Mouse (Mus musculus) neural tube, embryonic 11.5 days (tissue): Measurements from ENCODE around the gene Srgap1. TPM values are rescaled to one million over a fixed set of nuclear protein-coding genes. Genes with fewer than 3 reads are reported as not detected.

Source experiments
- ATAC-seq: fragments of 200-750 bp; cut with Nextera tagmentation; 2 replicates; pipeline ENCODE4 v1.8.0; 2017; ENCODE audit warnings: moderate number of reproducible peaks, mild to moderate bottlenecking, moderate TSS enrichment, moderate library complexity; ENCODE audit not compliant: insufficient read depth, low FRiP score, low TSS enrichment
- DNase-seq: peaks from one replicate; pipeline ENCODE4 v3.0.0-alpha.2; 2015; ENCODE audit warnings: low spot score
- H3K27ac ChIP-seq: fragments of 300-500 bp; sonication (generic); 2 replicates; pipeline ENCODE4 v1.5.1; 2014; ENCODE audit warnings: low read depth, mild to moderate bottlenecking, low read length
- H3K27me3 ChIP-seq: fragments of 300-500 bp; sonication (generic); 2 replicates; pipeline ENCODE4 v1.6.1; 2014; ENCODE audit warnings: mild to moderate bottlenecking, low read length, mixed read lengths; ENCODE audit not compliant: control insufficient read depth, insufficient read depth
- H3K36me3 ChIP-seq: fragments of 300-500 bp; sonication (generic); 2 replicates; pipeline ENCODE4 v1.6.1; 2014; ENCODE audit warnings: mild to moderate bottlenecking, low read length, moderate library complexity, mixed read lengths; ENCODE audit not compliant: control insufficient read depth, insufficient read depth
- H3K4me1 ChIP-seq: fragments of 300-500 bp; sonication (generic); 2 replicates; pipeline ENCODE4 v1.6.1; 2014; ENCODE audit warnings: low read length, mixed read lengths; ENCODE audit not compliant: control insufficient read depth, insufficient read depth
- H3K4me2 ChIP-seq: fragments of 300-500 bp; sonication (generic); 2 replicates; pipeline ENCODE4 v1.6.1; 2014; ENCODE audit warnings: low read depth, mild to moderate bottlenecking, moderate library complexity
- H3K4me3 ChIP-seq: fragments of 300-500 bp; sonication (generic); 2 replicates; pipeline ENCODE4 v1.5.1; 2014; ENCODE audit warnings: low read depth, low read length
- H3K9ac ChIP-seq: fragments of 300-500 bp; sonication (generic); 2 replicates; pipeline ENCODE4 v1.6.1; 2014; ENCODE audit warnings: mild to moderate bottlenecking, low read length
- H3K9me3 ChIP-seq: fragments of 300-500 bp; sonication (generic); 2 replicates; pipeline ENCODE4 v1.6.1; 2016; ENCODE audit warnings: low read length; ENCODE audit not compliant: control insufficient read depth
- WGBS: fragments of 180-500 bp; shearing (Covaris S2); extraction: QIAGEN DNeasy Blood & Tissue Kit; methylation state at CpG from one replicate; pipeline ENCODE4 v1.1.7; 2014; 5-methylcytosine and 5-hydroxymethylcytosine counted together
- polyA plus RNA-seq: library from polyadenylated mRNA; unstranded; fragments of >200 nt; fragmentation: Nextera tagmentation; extraction: Ambion mirVana; gene quantifications from 2 replicates; pipeline ENCODE4 v1.2.1, GENCODE M21; 2014

The Srgap1 gene
- polyA plus RNA-seq, 1 experiment from 2014 or later: 11.0 TPM

GRCm38 (mm10) chr10:121900772-121901171 lies 146.3 kb downstream of the Srgap1 start:
- no peaks in the 10 kb centered on the region for H3K36me3 ChIP-seq
- no peak overlapping the region for H3K27ac ChIP-seq
- 89% methylated on average over 6 of the region's 6 CpGs for WGBS
- no peaks in the 10 kb centered on the region for H3K9me3 ChIP-seq
- H3K4me1 ChIP-seq: no peaks in the 10 kb centered on the region
- H3K9ac ChIP-seq: no peak overlapping the region
- H3K4me2 ChIP-seq: no peak overlapping the region
- H3K4me3 ChIP-seq: no peak overlapping the region
- DNase-seq: no peak
- no peak for ATAC-seq
- H3K27me3 ChIP-seq: no peaks in the 10 kb centered on the region

GRCm38 (mm10) chr10:121899706-121900105 lies 147.4 kb downstream of the Srgap1 start:
- H3K27ac ChIP-seq: no peak overlapping the region
- WGBS: 79% methylated on average over 6 of the region's 6 CpGs
- H3K4me2 ChIP-seq: no peak overlapping the region
- no peak overlapping the region for H3K9ac ChIP-seq
- no peaks in the 10 kb centered on the region for H3K27me3 ChIP-seq
- DNase-seq (no peak), ATAC-seq (no peak)
- H3K4me3 ChIP-seq: no peak overlapping the region
- no peaks in the 10 kb centered on the region for H3K9me3 ChIP-seq
- no peaks in the 10 kb centered on the region for H3K36me3 ChIP-seq
- H3K4me1 ChIP-seq: no peaks in the 10 kb centered on the region

GRCm38 (mm10) chr10:121897835-121898370 lies 149.2 kb downstream of the Srgap1 start:
- Histone ChIP-seq H3K4me2 (no peak overlapping the region), H3K9me3 (no peaks in the 10 kb centered on the region), H3K4me1 (no peaks in the 10 kb centered on the region), H3K4me3 (no peak overlapping the region), H3K36me3 (no peaks in the 10 kb centered on the region), H3K27ac (no peak overlapping the region), H3K27me3 (no peaks in the 10 kb centered on the region), H3K9ac (no peak overlapping the region)
- no peak for DNase-seq
- no peak for ATAC-seq
- WGBS: 89% methylated on average over 2 of the region's 2 CpGs

- H3K9me3 ChIP-seq: no peaks in the 10 kb centered on the region
- H3K27me3 ChIP-seq: no peaks in the 10 kb centered on the region
- DNase-seq (no peak), ATAC-seq (no peak)
- peaks cover 5% of the 10 kb centered on the region for H3K4me1 ChIP-seq
- no peak overlapping the region for H3K4me3 ChIP-seq
- no peak overlapping the region for H3K27ac ChIP-seq
- H3K9ac ChIP-seq: no peak overlapping the region
- H3K36me3 ChIP-seq: no peaks in the 10 kb centered on the region; the same call in 1 of the 2 replicates
- H3K4me2 ChIP-seq: no peak overlapping the region
- WGBS: 77% methylated on average over 13 of the region's 13 CpGs
Observed at GRCm38 (mm10) chr10:121891390-121892067, 155.6 kb downstream of the Srgap1 start.

- ATAC-seq (no peak), DNase-seq (no peak)
- WGBS: 77% methylated on average over 6 of the region's 6 CpGs
- H3K27ac ChIP-seq: no peak overlapping the region
- H3K4me3 ChIP-seq: no peak overlapping the region
- H3K27me3 ChIP-seq: no peaks in the 10 kb centered on the region
- H3K4me2 ChIP-seq: no peak overlapping the region
- H3K4me1 ChIP-seq: peaks cover 15% of the 10 kb centered on the region
- H3K36me3 ChIP-seq: no peaks in the 10 kb centered on the region; the same call in 1 of the 2 replicates
- H3K9me3 ChIP-seq: no peaks in the 10 kb centered on the region
- no peak overlapping the region for H3K9ac ChIP-seq
Observed at GRCm38 (mm10) chr10:121890061-121890460, 157.1 kb downstream of the Srgap1 start.

GRCm38 (mm10) chr10:121886805-121887204 lies 160.3 kb downstream of the Srgap1 start:
- Histone ChIP-seq H3K4me2 (no peak overlapping the region), H3K9ac (no peak overlapping the region), H3K27ac (no peak overlapping the region), H3K4me3 (no peak overlapping the region), H3K27me3 (no peaks in the 10 kb centered on the region), H3K4me1 (peaks cover 20% of the 10 kb centered on the region), H3K36me3 (no peaks in the 10 kb centered on the region; the same call in 1 of the 2 replicates), H3K9me3 (no peaks in the 10 kb centered on the region)
- no peak for DNase-seq
- ATAC-seq: no peak
- WGBS: 39% methylated on average over 6 of the region's 6 CpGs

GRCm38 (mm10) chr10:121885512-121886218 lies 161.4 kb downstream of the Srgap1 start:
- WGBS: 19% methylated on average over 9 of the region's 9 CpGs
- no peak overlapping the region for H3K27ac ChIP-seq
- DNase-seq (peak; percentile 25), ATAC-seq (no peak)
- peak overlapping the region; percentile 19; the same call in 1 of the 2 replicates for H3K9ac ChIP-seq
- H3K36me3 ChIP-seq: no peaks in the 10 kb centered on the region
- no peaks in the 10 kb centered on the region for H3K9me3 ChIP-seq
- H3K27me3 ChIP-seq: no peaks in the 10 kb centered on the region
- H3K4me2 ChIP-seq: no peak overlapping the region
- H3K4me3 ChIP-seq: no peak overlapping the region
- H3K4me1 ChIP-seq: peaks cover 20% of the 10 kb centered on the region

- peak; percentile 54 for DNase-seq
- Histone ChIP-seq H3K4me2 (no peak overlapping the region), H3K27ac (peak overlapping the region; percentile 15; the same call in 1 of the 2 replicates), H3K27me3 (no peaks in the 10 kb centered on the region), H3K9ac (no peak overlapping the region), H3K4me1 (peaks cover 20% of the 10 kb centered on the region), H3K4me3 (no peak overlapping the region), H3K9me3 (no peaks in the 10 kb centered on the region), H3K36me3 (no peaks in the 10 kb centered on the region)
- peak; percentile 61 for ATAC-seq
- 39% methylated on average over 6 of the region's 6 CpGs for WGBS
Observed at GRCm38 (mm10) chr10:121882461-121882860, 164.7 kb downstream of the Srgap1 start.
